Mouse (Mus musculus): ENCODE measurements around the gene Crtac1. TPM values are rescaled to one million over a fixed set of nuclear protein-coding genes. Genes with fewer than 3 reads are reported as not detected.

Crtac1 gene
- polyA plus RNA-seq, 1 experiment, result not detected

DNA sequence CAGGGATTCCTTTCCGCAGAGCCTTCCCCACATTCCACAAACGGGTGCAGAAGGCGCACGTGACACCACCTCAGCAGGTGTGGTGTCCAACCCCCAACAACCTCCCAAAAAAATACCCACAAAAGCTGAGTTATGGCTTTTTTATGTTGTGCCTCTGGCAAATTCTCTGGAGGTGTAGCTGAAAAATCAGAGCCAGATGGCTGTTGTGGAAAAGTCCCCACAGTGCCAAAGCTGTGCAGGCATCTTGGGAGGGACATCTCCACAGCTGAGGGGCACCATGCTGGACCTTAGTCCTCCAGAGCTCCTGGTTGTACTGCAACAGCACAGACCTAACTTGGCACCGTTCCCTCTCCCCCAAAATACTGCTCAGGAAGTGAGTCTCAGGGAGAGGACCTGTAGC lies 74.7 kb downstream of the Crtac1 start:
- H3K4me1 ChIP-seq (ENCODE audit: control insufficient read depth, insufficient read depth, low read length), result no peaks in the 10 kb centered on the region
- TF ChIP-seq CTCF (IDR thresholded peaks at IDR 0.05; ENCODE audit: borderline replicate concordance, insufficient read depth, low read length) (no peak), POLR2A (IDR thresholded peaks at IDR 0.05; ENCODE audit: low read depth, low read length) (no peak)
- no peak overlapping the region for H3K4me3 ChIP-seq (ENCODE audit: insufficient read depth, low read length)
- H3K27ac ChIP-seq (ENCODE audit: insufficient read depth, low read length), result no peak overlapping the region

DNA sequence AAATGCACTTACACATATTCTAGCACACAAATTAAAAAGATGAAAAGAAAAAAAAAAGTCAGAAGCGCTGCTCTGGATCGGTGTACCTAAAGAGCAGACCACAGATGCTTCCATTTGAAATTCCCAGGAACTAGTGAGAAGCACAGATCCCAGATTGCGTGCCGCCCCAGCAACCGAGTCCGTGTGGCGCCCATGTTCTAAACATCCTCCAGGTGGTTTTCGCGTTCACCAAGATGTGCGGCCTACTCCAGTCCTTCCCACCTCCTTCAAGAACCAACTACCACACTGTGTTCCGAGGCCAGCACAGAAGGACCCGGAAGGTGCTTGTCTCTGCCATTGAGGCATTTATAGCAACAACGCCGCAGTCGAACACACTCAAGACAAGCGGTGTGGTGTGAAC lies 76.1 kb downstream of the Crtac1 start:
- Histone ChIP-seq H3K4me1 (ENCODE audit: control insufficient read depth, insufficient read depth, low read length) (no peaks in the 10 kb centered on the region), H3K4me3 (ENCODE audit: insufficient read depth, low read length) (no peak overlapping the region), H3K27ac (ENCODE audit: insufficient read depth, low read length) (no peak overlapping the region)
- TF ChIP-seq CTCF (IDR thresholded peaks at IDR 0.05; ENCODE audit: borderline replicate concordance, insufficient read depth, low read length) (no peak), POLR2A (IDR thresholded peaks at IDR 0.05; ENCODE audit: low read depth, low read length) (no peak)

DNA sequence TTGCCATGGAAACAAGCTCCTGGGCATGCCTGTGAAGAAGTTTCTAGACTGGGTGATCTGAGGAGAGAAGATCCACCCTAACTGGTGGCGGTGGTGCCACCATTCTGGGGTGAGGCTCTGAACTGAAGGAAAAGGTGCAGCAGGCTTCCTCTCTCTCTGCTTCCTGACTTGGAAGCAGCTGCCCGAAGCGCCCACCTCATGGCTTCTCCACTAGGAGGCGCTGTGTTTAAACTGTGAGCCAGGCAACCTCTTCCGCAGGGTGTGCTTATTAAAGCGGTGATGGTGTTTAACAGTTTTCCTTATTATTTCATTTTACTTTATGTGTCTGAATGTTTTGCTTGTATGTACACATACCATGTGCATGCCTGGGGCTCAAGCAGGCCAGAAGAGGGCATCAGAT lies 90.4 kb downstream of the Crtac1 start:
- Histone ChIP-seq H3K27ac (ENCODE audit: insufficient read depth, low read length) (no peak overlapping the region), H3K4me3 (ENCODE audit: insufficient read depth, low read length) (no peak overlapping the region), H3K4me1 (ENCODE audit: control insufficient read depth, insufficient read depth, low read length) (0 out of 2 replicates have a peak, but pooled peaks cover 3% of the 10 kb centered on the region)
- TF ChIP-seq CTCF (IDR thresholded peaks at IDR 0.05; ENCODE audit: borderline replicate concordance, insufficient read depth, low read length) (no peak), POLR2A (IDR thresholded peaks at IDR 0.05; ENCODE audit: low read depth, low read length) (no peak)

DNA sequence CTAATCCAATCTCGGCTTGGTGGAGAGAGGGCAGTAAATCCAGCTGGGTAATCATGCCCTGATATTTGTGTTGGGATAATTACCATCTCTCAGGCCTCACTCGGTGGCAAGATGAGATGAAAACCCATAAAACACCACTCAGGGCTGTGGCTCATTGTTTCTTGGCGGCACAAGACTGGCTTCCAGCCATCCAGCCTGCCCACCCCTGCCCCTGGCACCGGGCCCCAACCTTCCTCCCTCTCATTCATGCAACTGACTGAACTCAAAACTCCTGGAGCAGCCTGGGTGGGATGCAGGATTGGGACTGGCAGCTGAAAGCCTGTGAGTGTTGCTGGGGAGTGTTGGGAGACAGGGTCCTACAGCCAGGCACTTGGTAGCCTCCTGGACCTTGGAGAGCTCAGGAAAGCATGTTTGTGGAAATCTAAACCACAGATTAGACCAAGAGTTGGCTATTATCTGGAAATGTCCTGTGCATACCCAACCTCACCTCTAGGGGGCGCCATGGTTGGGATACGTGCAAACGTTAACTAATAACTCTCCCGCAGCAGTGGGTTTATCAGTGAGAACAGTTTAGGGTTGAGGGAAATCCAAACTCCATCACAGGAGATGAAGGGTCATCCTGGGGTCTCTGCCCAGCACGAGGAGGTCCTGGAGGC lies 99.4 kb downstream of the Crtac1 start:
- H3K27ac ChIP-seq (ENCODE audit: insufficient read depth, low read length), result no peak overlapping the region
- no peak overlapping the region for H3K4me3 ChIP-seq (ENCODE audit: insufficient read depth, low read length)
- no peaks in the 10 kb centered on the region for H3K4me1 ChIP-seq (ENCODE audit: control insufficient read depth, insufficient read depth, low read length)
- TF ChIP-seq CTCF (IDR thresholded peaks at IDR 0.05; ENCODE audit: borderline replicate concordance, insufficient read depth, low read length) (no peak), POLR2A (IDR thresholded peaks at IDR 0.05; ENCODE audit: low read depth, low read length) (no peak)

DNA sequence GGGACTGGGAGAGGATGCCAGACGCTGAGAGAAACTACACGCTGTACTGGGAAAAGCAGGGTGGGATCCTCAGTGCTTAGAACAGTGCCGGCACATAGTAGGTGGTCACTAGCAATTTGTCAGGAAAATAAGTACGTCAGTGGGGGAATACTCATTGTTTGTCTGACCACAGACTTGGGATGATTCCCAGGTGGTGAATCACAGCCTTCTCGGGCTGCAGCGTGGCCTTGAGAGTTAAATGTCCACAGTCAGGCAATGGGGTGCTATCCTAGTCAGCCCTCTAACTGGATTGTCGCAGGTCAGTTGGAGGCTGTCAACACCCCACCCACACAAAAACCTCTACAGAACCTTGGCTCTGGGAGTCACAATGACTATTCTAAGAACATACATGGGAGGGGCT lies 100.1 kb downstream of the Crtac1 start:
- no peaks in the 10 kb centered on the region for H3K4me1 ChIP-seq (ENCODE audit: control insufficient read depth, insufficient read depth, low read length)
- TF ChIP-seq POLR2A (IDR thresholded peaks at IDR 0.05; ENCODE audit: low read depth, low read length) (no peak), CTCF (IDR thresholded peaks at IDR 0.05; ENCODE audit: borderline replicate concordance, insufficient read depth, low read length) (no peak)
- no peak overlapping the region for H3K4me3 ChIP-seq (ENCODE audit: insufficient read depth, low read length)
- H3K27ac ChIP-seq (ENCODE audit: insufficient read depth, low read length), result no peak overlapping the region

DNA sequence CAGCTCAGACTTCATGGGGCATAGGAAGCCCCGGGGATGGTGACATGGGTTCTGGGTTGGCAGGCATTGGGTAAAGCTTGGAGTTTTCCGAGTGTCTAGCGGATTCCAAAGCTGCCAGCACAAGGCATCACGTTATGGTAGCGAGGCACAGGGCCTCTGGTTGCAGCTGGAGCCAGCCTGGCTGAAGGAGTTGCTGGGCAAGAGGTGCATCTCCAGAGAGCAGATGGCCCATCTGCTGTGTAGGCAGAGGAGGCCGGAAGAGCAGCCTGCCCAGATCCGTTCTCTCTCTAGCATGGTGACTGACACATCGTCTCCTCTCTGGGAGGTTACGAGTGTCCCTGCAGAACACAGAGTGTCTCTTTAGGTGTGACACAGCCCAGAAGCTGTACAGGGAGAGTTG lies 103.4 kb downstream of the Crtac1 start:
- no peaks in the 10 kb centered on the region for H3K4me1 ChIP-seq (ENCODE audit: control insufficient read depth, insufficient read depth, low read length)
- H3K4me3 ChIP-seq (ENCODE audit: insufficient read depth, low read length), result no peak overlapping the region
- H3K27ac ChIP-seq (ENCODE audit: insufficient read depth, low read length), result no peak overlapping the region
- TF ChIP-seq POLR2A (IDR thresholded peaks at IDR 0.05; ENCODE audit: low read depth, low read length) (no peak), CTCF (IDR thresholded peaks at IDR 0.05; ENCODE audit: borderline replicate concordance, insufficient read depth, low read length) (no peak)

DNA sequence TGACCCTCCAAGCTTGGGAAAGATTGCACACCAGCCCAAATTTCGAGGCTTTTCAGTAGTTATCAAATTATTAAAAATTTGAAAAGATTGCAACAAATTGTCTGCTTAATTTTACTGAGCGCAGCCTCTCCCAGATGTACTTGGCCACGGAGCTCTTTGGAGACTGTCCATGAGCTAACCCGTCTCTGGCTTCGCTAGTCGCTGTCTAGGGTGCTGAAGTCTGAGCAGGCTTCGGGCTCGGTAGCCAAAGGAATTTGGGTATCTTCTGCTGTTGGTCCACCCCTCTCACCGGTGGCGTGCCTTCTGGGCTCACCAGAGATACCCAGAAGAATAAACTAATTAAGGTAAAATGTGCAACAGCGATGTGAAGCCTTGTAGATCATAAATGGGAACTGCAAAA lies 105.7 kb downstream of the Crtac1 start:
- Histone ChIP-seq H3K27ac (ENCODE audit: insufficient read depth, low read length) (no peak overlapping the region), H3K4me1 (ENCODE audit: control insufficient read depth, insufficient read depth, low read length) (no peaks in the 10 kb centered on the region), H3K4me3 (ENCODE audit: insufficient read depth, low read length) (no peak overlapping the region)
- TF ChIP-seq POLR2A (IDR thresholded peaks at IDR 0.05; ENCODE audit: low read depth, low read length) (no peak), CTCF (IDR thresholded peaks at IDR 0.05; ENCODE audit: borderline replicate concordance, insufficient read depth, low read length) (no peak)

DNA sequence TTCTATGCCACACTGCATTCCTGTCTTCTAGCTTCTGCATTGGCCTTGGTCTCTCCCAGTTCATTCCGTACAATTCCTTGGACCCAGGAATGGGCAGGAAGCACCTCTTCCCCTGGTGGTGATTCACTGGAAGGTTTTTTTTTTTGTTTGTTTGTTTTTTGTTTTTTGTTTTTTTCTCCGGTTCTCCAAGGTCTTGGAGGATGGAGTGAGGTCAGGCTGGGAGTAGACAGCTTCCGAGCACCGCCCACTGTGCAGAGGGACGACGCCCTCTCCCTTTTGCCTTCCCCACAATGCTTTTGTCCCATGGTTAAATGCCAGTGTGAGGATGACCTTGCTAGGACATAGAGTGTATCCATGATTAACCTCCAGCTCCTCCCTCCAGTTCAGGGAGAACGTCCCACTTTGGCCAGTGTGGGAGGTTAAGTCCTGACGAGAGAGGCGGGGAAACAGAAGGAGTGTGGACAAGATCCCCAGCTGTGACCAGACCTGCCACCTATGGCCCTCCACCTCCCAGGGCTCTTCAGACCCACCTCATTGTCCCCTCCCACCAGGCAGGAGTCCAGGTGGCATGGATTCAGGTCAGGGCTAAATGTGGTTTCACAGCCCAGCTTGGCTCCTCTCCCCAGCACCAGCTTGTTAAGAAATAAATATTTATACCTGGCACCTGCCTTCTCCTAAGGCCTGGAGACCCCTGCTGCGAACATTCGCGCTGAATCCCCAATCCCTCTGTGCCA lies 109.1 kb downstream of the Crtac1 start:
- Histone ChIP-seq H3K4me3 (ENCODE audit: insufficient read depth, low read length) (no peak overlapping the region), H3K27ac (ENCODE audit: insufficient read depth, low read length) (no peak overlapping the region), H3K4me1 (ENCODE audit: control insufficient read depth, insufficient read depth, low read length) (no peaks in the 10 kb centered on the region)
- TF ChIP-seq CTCF (IDR thresholded peaks at IDR 0.05; ENCODE audit: borderline replicate concordance, insufficient read depth, low read length) (no peak), POLR2A (IDR thresholded peaks at IDR 0.05; ENCODE audit: low read depth, low read length) (no peak)

DNA sequence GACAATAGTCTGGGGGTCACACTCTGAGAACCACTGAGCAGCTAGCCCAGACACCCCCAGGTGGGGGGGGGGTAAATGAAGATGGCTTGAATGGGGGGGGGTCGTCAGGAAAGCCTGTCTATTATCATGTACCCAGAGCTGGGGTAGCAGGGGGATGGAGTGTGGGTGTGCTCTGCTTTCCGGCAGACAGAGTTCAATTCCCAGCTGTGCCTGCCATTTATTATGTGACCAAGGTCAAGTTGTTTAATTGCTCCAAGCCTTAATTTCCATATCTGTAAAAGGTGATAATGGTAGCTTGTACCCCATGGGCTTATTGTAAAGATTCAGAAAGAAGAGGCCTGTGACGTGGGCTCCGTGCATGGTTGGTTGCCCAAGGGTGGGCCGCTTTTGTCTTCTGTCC lies 109.6 kb downstream of the Crtac1 start:
- H3K4me1 ChIP-seq (ENCODE audit: control insufficient read depth, insufficient read depth, low read length), result no peaks in the 10 kb centered on the region
- TF ChIP-seq POLR2A (IDR thresholded peaks at IDR 0.05; ENCODE audit: low read depth, low read length), result no peak
- TF ChIP-seq CTCF (IDR thresholded peaks at IDR 0.05; ENCODE audit: borderline replicate concordance, insufficient read depth, low read length), result no peak
- H3K4me3 ChIP-seq (ENCODE audit: insufficient read depth, low read length), result no peak overlapping the region
- H3K27ac ChIP-seq (ENCODE audit: insufficient read depth, low read length), result no peak overlapping the region

DNA sequence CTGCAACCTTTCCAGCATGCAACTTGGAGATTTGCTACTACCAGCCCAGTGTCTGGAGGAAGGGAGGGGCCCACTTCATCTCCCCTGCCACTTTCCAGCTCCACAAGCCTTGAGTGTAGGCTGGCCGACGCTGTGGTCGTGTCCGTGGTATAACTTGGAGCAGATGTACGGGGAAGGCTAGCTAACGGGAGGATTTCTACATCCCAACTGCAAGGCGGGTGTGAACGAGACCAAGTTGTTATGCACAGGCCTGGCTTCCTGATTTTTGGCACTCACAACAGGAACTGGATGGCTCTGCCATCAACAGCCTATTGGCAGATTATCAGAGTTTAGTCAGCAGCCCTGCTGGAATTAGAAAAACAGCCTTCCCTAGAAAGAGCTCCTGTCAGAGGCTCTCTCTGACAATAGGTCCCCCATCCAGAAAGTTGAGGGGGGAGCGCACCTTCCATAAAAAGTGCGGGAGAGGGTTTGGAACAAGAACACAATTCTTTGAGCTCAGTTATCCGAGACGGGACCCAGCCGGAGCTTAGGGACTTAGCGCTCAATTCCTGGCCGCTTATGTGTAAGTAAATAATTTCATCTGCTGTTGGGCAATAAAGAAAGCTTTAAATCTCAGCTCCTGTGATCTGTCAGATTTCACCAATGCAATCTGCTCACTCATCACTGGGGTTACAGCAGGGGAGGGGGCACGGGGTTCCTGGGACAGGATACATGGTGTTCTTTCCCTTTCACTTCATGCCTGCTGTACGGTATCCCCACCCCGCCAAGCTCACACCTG lies 113.7 kb downstream of the Crtac1 start:
- Histone ChIP-seq H3K4me3 (ENCODE audit: insufficient read depth, low read length) (no peak overlapping the region), H3K4me1 (ENCODE audit: control insufficient read depth, insufficient read depth, low read length) (no peaks in the 10 kb centered on the region), H3K27ac (ENCODE audit: insufficient read depth, low read length) (no peak overlapping the region)
- TF ChIP-seq POLR2A (IDR thresholded peaks at IDR 0.05; ENCODE audit: low read depth, low read length), result no peak
- no peak for TF ChIP-seq CTCF (IDR thresholded peaks at IDR 0.05; ENCODE audit: borderline replicate concordance, insufficient read depth, low read length)

Measured in embryonic fibroblast, embryonic 13.5 days (primary cell).